Mouse (Mus musculus) ovary, postnatal 10 days (tissue): ENCODE measurements around the gene Snupn.
"Not testable (repeated sequence)": the region's sequence is repeated elsewhere in the genome, so short reads cannot be mapped to it uniquely, and the experiment has no call there.

Source experiments
- DNase-seq: peaks from one replicate; pipeline ENCODE4 v3.0.0; 2022; ENCODE audit warnings: low spot score

Gene Snupn

GRCm38 (mm10) chr9:56950414-56951400 is at the start of gene Snupn:
Snupn (plus strand) TSS chr9:56950878.
- peak; percentile 80 for DNase-seq

- DNase-seq, result no peak
Observed at GRCm38 (mm10) chr9:56901187-56901586, 49.5 kb upstream of the Snupn start.

GRCm38 (mm10) chr9:56903662-56904061 is 47.0 kb upstream of the Snupn start:
- no peak for DNase-seq

GRCm38 (mm10) chr9:56907549-56907948 is 43.1 kb upstream of the Snupn start:
- no peak for DNase-seq

- DNase-seq, result not testable (repeated sequence)
Observed at GRCm38 (mm10) chr9:56909991-56910390, 40.7 kb upstream of the Snupn start.

- no peak for DNase-seq
Observed at GRCm38 (mm10) chr9:56911017-56911416, 39.7 kb upstream of the Snupn start.

- no peak for DNase-seq
Observed at GRCm38 (mm10) chr9:56913991-56914390, 36.7 kb upstream of the Snupn start.

- DNase-seq, result no peak
Observed at GRCm38 (mm10) chr9:56915116-56915515, 35.6 kb upstream of the Snupn start.

- DNase-seq, result no peak
Observed at GRCm38 (mm10) chr9:56915695-56916410, 34.8 kb upstream of the Snupn start.

- no peak for DNase-seq
Observed at GRCm38 (mm10) chr9:56917131-56917530, 33.5 kb upstream of the Snupn start.

- no peak for DNase-seq
Observed at GRCm38 (mm10) chr9:56918466-56918865, 32.2 kb upstream of the Snupn start.

- no peak for DNase-seq
Observed at GRCm38 (mm10) chr9:56922746-56923145, 27.9 kb upstream of the Snupn start.

- DNase-seq, result no peak
Observed at GRCm38 (mm10) chr9:56923841-56924650, 26.6 kb upstream of the Snupn start.

GRCm38 (mm10) chr9:56924651-56925027 is 26.0 kb upstream of the Snupn start:
- DNase-seq, result peak; percentile 67

- no peak for DNase-seq
Observed at GRCm38 (mm10) chr9:56925291-56926024, 25.2 kb upstream of the Snupn start.

- no peak for DNase-seq
Observed at GRCm38 (mm10) chr9:56926025-56926360, 24.7 kb upstream of the Snupn start.

- no peak for DNase-seq
Observed at GRCm38 (mm10) chr9:56926387-56926786, 24.3 kb upstream of the Snupn start.

- no peak for DNase-seq
Observed at GRCm38 (mm10) chr9:56927191-56928012, 23.3 kb upstream of the Snupn start.

GRCm38 (mm10) chr9:56928041-56928811 is 22.5 kb upstream of the Snupn start, which contains the start of gene Snx33:
Snx33 (minus strand) TSS chr9:56928371.
- peak; percentile 93 for DNase-seq

GRCm38 (mm10) chr9:56929496-56929895 is 21.2 kb upstream of the Snupn start:
- no peak for DNase-seq
